Mouse (Mus musculus): ENCODE results near the gene Polr2j. TPM values are rescaled to one million over a fixed set of nuclear protein-coding genes. Genes with fewer than 3 reads are reported as not detected.
A peak's percentile ranks its signal among the peaks of the same experiment; 100 is the strongest.
"Not testable (repeated sequence)": the region's sequence is repeated elsewhere in the genome, so short reads cannot be mapped to it uniquely, and the experiment has no call there.

The Polr2j gene
- polyA plus RNA-seq, 1 experiment from 2014 or later: 204 TPM

DNA sequence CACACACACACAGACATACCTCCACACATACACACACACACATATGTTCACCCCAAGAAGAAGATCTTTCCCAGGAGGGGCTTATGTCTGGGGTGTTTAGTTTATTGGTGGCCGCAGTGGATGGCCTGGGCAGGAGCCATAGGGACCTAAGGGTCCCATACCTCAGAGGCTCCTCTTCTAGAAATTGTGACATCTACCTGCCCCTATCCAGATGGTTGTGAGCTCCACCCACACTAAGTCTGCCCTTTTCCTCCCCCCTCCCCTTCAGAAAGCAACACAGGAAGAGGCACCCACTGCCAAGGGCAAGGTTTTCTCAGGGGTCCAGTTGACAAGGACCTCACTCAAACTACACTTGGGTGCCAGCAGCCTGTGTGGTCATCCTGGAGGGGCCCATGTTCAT is 30.5 kb downstream of the Polr2j start:
- no peak overlapping the region for H3K27ac ChIP-seq
- H3K36me3 ChIP-seq: peaks cover 6% of the 10 kb centered on the region
- H3K4me1 ChIP-seq: no peaks in the 10 kb centered on the region
- WGBS: 83% methylated on average over 1 of the region's 1 CpGs
- no peaks in the 10 kb centered on the region for H3K27me3 ChIP-seq
- no peaks in the 10 kb centered on the region for H3K9me3 ChIP-seq
- no peak overlapping the region for H3K9ac ChIP-seq
- ATAC-seq (ENCODE audit: insufficient number of reproducible peaks, low FRiP score, low TSS enrichment, low read depth): no peak
- no peak overlapping the region for H3K4me3 ChIP-seq
- no peak overlapping the region for H3K4me2 ChIP-seq

GRCm38 (mm10) chr5:136147704-136148103 is 31.3 kb downstream of the Polr2j start:
- no peak for ATAC-seq (ENCODE audit: insufficient number of reproducible peaks, low FRiP score, low TSS enrichment, low read depth)
- WGBS: 63% methylated on average over 8 of the region's 8 CpGs
- no peaks in the 10 kb centered on the region for H3K36me3 ChIP-seq
- no peak overlapping the region for H3K9ac ChIP-seq
- H3K4me3 ChIP-seq: no peak overlapping the region
- no peaks in the 10 kb centered on the region for H3K9me3 ChIP-seq
- H3K27me3 ChIP-seq: no peaks in the 10 kb centered on the region
- H3K4me1 ChIP-seq: no peaks in the 10 kb centered on the region
- no peak overlapping the region for H3K27ac ChIP-seq
- H3K4me2 ChIP-seq: no peak overlapping the region

- H3K4me1 ChIP-seq; H3K27ac ChIP-seq; H3K9ac ChIP-seq; H3K36me3 ChIP-seq; H3K4me3 ChIP-seq; H3K27me3 ChIP-seq; H3K4me2 ChIP-seq; ATAC-seq (ENCODE audit: insufficient number of reproducible peaks, low FRiP score, low TSS enrichment, low read depth); H3K9me3 ChIP-seq: not testable (repeated sequence)
- 65% methylated on average over 5 of the region's 5 CpGs for WGBS
These were observed 32.7 kb downstream of the Polr2j start for GRCm38 (mm10) chr5:136149134-136149576.

DNA sequence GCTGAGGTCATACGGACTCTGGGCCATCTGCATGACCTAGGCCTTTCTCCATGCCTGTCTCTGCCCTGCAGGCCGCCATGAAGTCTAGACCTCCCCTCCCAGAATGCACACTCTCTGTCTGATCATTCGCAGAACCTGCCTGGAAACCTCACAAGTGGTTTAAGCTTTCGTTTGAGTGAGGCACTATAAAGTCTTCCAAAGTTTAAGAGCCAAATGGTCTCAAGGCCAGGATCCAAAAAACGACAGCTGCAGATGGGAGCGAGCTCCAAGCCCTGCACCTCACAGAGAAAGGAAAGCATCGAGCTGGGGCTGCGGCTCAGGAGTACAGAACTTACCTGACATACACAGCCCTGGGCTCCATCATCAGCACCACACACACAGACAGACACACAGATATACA is 35.9 kb downstream of the Polr2j start:
- H3K9me3 ChIP-seq: no peaks in the 10 kb centered on the region
- 58% methylated on average over 8 of the region's 8 CpGs for WGBS

DNA sequence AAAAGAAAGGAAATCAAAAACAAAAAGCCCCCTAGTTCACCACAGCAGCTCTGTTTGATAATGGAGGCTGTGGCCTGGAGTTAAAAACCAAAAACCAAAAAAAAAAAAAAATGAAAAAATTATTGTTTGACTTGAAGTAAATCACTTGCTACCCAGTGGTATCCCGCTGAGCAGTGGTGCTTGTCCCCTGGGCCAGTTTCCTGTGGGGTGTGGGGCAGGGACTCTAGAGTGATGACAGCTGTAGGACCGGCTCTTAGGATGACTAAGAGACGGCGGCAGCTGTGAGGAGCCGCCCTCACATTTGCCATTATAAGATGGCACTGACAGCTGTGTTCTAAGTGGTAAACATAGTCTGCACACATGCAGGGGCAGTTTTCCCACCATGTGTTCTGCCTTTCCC is 39.0 kb downstream of the Polr2j start:
- Histone ChIP-seq H3K9me3 (no peaks in the 10 kb centered on the region), H3K4me3 (no peak overlapping the region), H3K27ac (no peak overlapping the region), H3K36me3 (no peaks in the 10 kb centered on the region), H3K4me1 (no peaks in the 10 kb centered on the region), H3K9ac (no peak overlapping the region), H3K4me2 (no peak overlapping the region), H3K27me3 (no peaks in the 10 kb centered on the region)
- ATAC-seq (ENCODE audit: insufficient number of reproducible peaks, low FRiP score, low TSS enrichment, low read depth): no peak
- 79% methylated on average over 5 of the region's 5 CpGs for WGBS

More for the DNA sequence above, 35.9 kb downstream of the Polr2j start:
- no peak overlapping the region for H3K9ac ChIP-seq
- no peak for ATAC-seq (ENCODE audit: insufficient number of reproducible peaks, low FRiP score, low TSS enrichment, low read depth)
- no peak overlapping the region for H3K4me2 ChIP-seq
- no peaks in the 10 kb centered on the region for H3K27me3 ChIP-seq
- H3K4me1 ChIP-seq: no peaks in the 10 kb centered on the region
- no peak overlapping the region; the same call in 1 of the 2 replicates for H3K27ac ChIP-seq
- H3K4me3 ChIP-seq: no peak overlapping the region
- H3K36me3 ChIP-seq: no peaks in the 10 kb centered on the region

- not testable (repeated sequence) for H3K9ac ChIP-seq; H3K4me1 ChIP-seq; ATAC-seq (ENCODE audit: insufficient number of reproducible peaks, low FRiP score, low TSS enrichment, low read depth); H3K4me3 ChIP-seq; H3K4me2 ChIP-seq; H3K9me3 ChIP-seq; H3K27me3 ChIP-seq; H3K27ac ChIP-seq; H3K36me3 ChIP-seq
- 82% methylated on average over 11 of the region's 12 CpGs for WGBS
These were observed 43.7 kb downstream of the Polr2j start for GRCm38 (mm10) chr5:136160084-136160483.

DNA sequence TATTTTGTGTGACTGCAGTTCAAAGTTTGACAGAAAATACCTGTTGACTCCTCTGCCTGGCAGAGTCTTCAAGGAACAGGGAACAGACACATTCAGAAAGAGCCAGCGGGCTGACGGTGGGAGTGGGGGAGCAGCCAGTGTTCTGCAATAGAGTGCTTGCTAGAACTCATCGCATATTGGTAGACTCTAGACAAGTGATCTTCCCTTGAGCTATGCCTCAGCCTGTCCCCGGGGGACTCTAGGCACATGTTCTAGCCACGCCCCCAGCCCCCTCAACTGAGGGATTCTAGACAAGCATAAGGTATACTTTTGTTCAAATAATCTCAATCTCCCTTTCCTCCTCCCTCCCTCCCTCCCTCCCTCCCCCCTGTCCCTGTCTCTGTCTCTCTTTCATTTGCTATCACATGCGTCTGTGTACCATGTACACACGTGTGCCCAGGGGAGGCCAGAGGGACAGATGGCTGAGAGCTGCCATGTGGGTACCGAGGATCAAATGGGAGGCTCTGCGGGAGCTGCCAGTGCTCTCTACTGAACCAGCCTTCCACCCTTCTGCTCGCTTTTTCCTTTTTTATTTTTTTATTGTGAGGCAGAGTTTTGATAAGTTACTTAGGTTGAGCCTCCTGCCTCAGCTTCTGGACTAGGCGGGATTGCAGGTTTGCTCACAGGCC is 47.5 kb downstream of the Polr2j start:
- no peak overlapping the region for H3K27ac ChIP-seq
- ATAC-seq (ENCODE audit: insufficient number of reproducible peaks, low FRiP score, low TSS enrichment, low read depth): no peak
- WGBS: 84% methylated on average over 11 of the region's 11 CpGs

GRCm38 (mm10) chr5:136165246-136165645 is 48.8 kb downstream of the Polr2j start:
- no peaks in the 10 kb centered on the region for H3K9me3 ChIP-seq
- no peak overlapping the region for H3K27ac ChIP-seq
- 70% methylated on average over 8 of the region's 8 CpGs for WGBS
- no peak overlapping the region for H3K9ac ChIP-seq
- no peaks in the 10 kb centered on the region for H3K36me3 ChIP-seq
- H3K27me3 ChIP-seq: no peaks in the 10 kb centered on the region
- peaks cover 7% of the 10 kb centered on the region; the same call in 1 of the 2 replicates for H3K4me1 ChIP-seq
- no peak overlapping the region for H3K4me3 ChIP-seq
- no peak for ATAC-seq (ENCODE audit: insufficient number of reproducible peaks, low FRiP score, low TSS enrichment, low read depth)
- H3K4me2 ChIP-seq: no peak overlapping the region

More for the DNA sequence above, 47.5 kb downstream of the Polr2j start:
- Histone ChIP-seq H3K27me3 (no peaks in the 10 kb centered on the region), H3K36me3 (no peaks in the 10 kb centered on the region), H3K9me3 (no peaks in the 10 kb centered on the region), H3K4me1 (no peaks in the 10 kb centered on the region), H3K9ac (no peak overlapping the region), H3K4me3 (no peak overlapping the region), H3K4me2 (no peak overlapping the region)

- WGBS: 89% methylated on average over 4 of the region's 4 CpGs
- no peak overlapping the region for H3K27ac ChIP-seq
- H3K9me3 ChIP-seq: no peaks in the 10 kb centered on the region
- H3K4me1 ChIP-seq: peaks cover 23% of the 10 kb centered on the region
- no peak overlapping the region for H3K4me2 ChIP-seq
- ATAC-seq (ENCODE audit: insufficient number of reproducible peaks, low FRiP score, low TSS enrichment, low read depth): no peak
- no peak overlapping the region for H3K9ac ChIP-seq
- H3K36me3 ChIP-seq: no peaks in the 10 kb centered on the region
- no peaks in the 10 kb centered on the region for H3K27me3 ChIP-seq
- no peak overlapping the region for H3K4me3 ChIP-seq
These were observed 50.9 kb downstream of the Polr2j start for GRCm38 (mm10) chr5:136167296-136167695.

GRCm38 (mm10) chr5:136168071-136168470 is 51.6 kb downstream of the Polr2j start:
- 93% methylated on average over 3 of the region's 3 CpGs for WGBS
- Histone ChIP-seq H3K9ac (no peak overlapping the region), H3K4me3 (no peak overlapping the region), H3K27ac (no peak overlapping the region), H3K4me2 (no peak overlapping the region), H3K9me3 (no peaks in the 10 kb centered on the region), H3K36me3 (no peaks in the 10 kb centered on the region), H3K4me1 (peaks cover 23% of the 10 kb centered on the region), H3K27me3 (no peaks in the 10 kb centered on the region)
- ATAC-seq (ENCODE audit: insufficient number of reproducible peaks, low FRiP score, low TSS enrichment, low read depth): no peak

- Histone ChIP-seq H3K9me3 (no peaks in the 10 kb centered on the region), H3K9ac (peak overlapping the region; percentile 35), H3K4me1 (peaks cover 32% of the 10 kb centered on the region), H3K27me3 (no peaks in the 10 kb centered on the region), H3K27ac (peak overlapping the region; percentile 68; the same call in 1 of the 2 replicates), H3K4me3 (peak overlapping the region; percentile 53), H3K4me2 (peak overlapping the region; percentile 90), H3K36me3 (no peaks in the 10 kb centered on the region)
- WGBS: 12% methylated on average over 15 of the region's 15 CpGs
- peak; percentile 30; the same call in 1 of the 2 replicates for ATAC-seq (ENCODE audit: insufficient number of reproducible peaks, low FRiP score, low TSS enrichment, low read depth)
These were observed 53.4 kb downstream of the Polr2j start for GRCm38 (mm10) chr5:136169626-136170511.

All from limb, embryonic 15.5 days (tissue).